Mouse (Mus musculus) layer of hippocampus, adult 8-10 months (tissue): ENCODE measurements around the gene Ankzf1. TPM values are rescaled to one million over a fixed set of nuclear protein-coding genes. Genes with fewer than 3 reads are reported as not detected.

Source experiments
- DNase-seq, 2 experiments: peaks; one replicate each; pipeline ENCODE4 v3.0.0; 2022; ENCODE audit warnings: low spot score in 2 of 2
- total RNA-seq, 4 experiments: library from RNA; stranded (reverse); gene quantifications; 2 replicates each; pipeline ENCODE4 v1.2.4; 2022

Ankzf1 gene
- total RNA-seq, 4 experiments from 2014 or later = 25.5 to 38.5 (median 31.3) TPM

GRCm38 (mm10) chr1:75187914-75188483 is 4.0 kb upstream of the Ankzf1 start:
- no peak for DNase-seq

GRCm38 (mm10) chr1:75190577-75190976 is 1.4 kb upstream of the Ankzf1 start:
- no peak for DNase-seq

- peak in 1 of 2 experiments; percentile 15 for DNase-seq
Observed at GRCm38 (mm10) chr1:75191258-75191621, 711 bp upstream of the Ankzf1 start.

- peak in 1 of 2 experiments; percentile 16 for DNase-seq
Observed at GRCm38 (mm10) chr1:75192452-75192851, 501 bp downstream of the Ankzf1 start.

- DNase-seq = no peak
Observed at GRCm38 (mm10) chr1:75201236-75201635, 9.3 kb downstream of the Ankzf1 start.

- no peak for DNase-seq
Observed at GRCm38 (mm10) chr1:75208967-75209678, 17.2 kb downstream of the Ankzf1 start.

GRCm38 (mm10) chr1:75210136-75211087 is 18.5 kb downstream of the Ankzf1 start, which contains the start of the genes Glb1l and Stk16:
Gene Glb1l, minus strand, starts transcription at chr1:75210813.
Gene Stk16, plus strand, starts transcription at chr1:75210838.
- DNase-seq = peak; percentile 95 to 96

- DNase-seq = no peak
Observed at GRCm38 (mm10) chr1:75211141-75211708, 19.3 kb downstream of the Ankzf1 start.

- no peak for DNase-seq
Observed at GRCm38 (mm10) chr1:75212542-75212941, 20.6 kb downstream of the Ankzf1 start.

GRCm38 (mm10) chr1:75213096-75213495 is 21.1 kb downstream of the Ankzf1 start:
- no peak for DNase-seq

GRCm38 (mm10) chr1:75214442-75214841 is 22.5 kb downstream of the Ankzf1 start:
- DNase-seq = peak in 1 of 2 experiments; percentile 23

GRCm38 (mm10) chr1:75214886-75215285 is 22.9 kb downstream of the Ankzf1 start:
- DNase-seq = peak; percentile 76 to 81

- peak in 1 of 2 experiments; percentile 23 for DNase-seq
Observed at GRCm38 (mm10) chr1:75215785-75216184, 23.8 kb downstream of the Ankzf1 start.

- peak in 1 of 2 experiments; percentile 12 for DNase-seq
Observed at GRCm38 (mm10) chr1:75216797-75217585, 25.0 kb downstream of the Ankzf1 start.

- DNase-seq = peak in 1 of 2 experiments; percentile 38
Observed at GRCm38 (mm10) chr1:75217893-75218226, 25.9 kb downstream of the Ankzf1 start.

GRCm38 (mm10) chr1:75218227-75219001 is 26.5 kb downstream of the Ankzf1 start:
- DNase-seq = peak; percentile 67 to 73

GRCm38 (mm10) chr1:75219078-75219477 is 27.1 kb downstream of the Ankzf1 start:
- DNase-seq = peak; percentile 88 to 92

- DNase-seq = peak in 1 of 2 experiments; percentile 22
Observed at GRCm38 (mm10) chr1:75219531-75219930, 27.6 kb downstream of the Ankzf1 start, which contains the start of gene Tuba4a. Gene Tuba4a, minus strand, starts transcription at chr1:75219865.

GRCm38 (mm10) chr1:75221538-75221937 is 29.6 kb downstream of the Ankzf1 start:
- DNase-seq = no peak

- no peak for DNase-seq
Observed at GRCm38 (mm10) chr1:75222926-75223325, 31.0 kb downstream of the Ankzf1 start.
